Mouse (Mus musculus) brain, embryonic 14.5 days (tissue): ENCODE results near the gene Rims1.

ENCODE experiments used
- CTCF ChIP-seq: fragments of 200-500 bp; IDR thresholded peaks from 2 replicates; pipeline ENCODE4 v1.5.1; 2012; ENCODE audit warnings: inconsistent platforms, mild to moderate bottlenecking, moderate library complexity, borderline replicate concordance; ENCODE audit not compliant: insufficient read depth, insufficient read length; ENCODE audit errors: extremely low read depth
- POLR2A ChIP-seq: fragments of 200-500 bp; IDR thresholded peaks from 2 replicates; pipeline ENCODE4 v1.6.1; 2012; ENCODE audit warnings: mild to moderate bottlenecking, inconsistent platforms, borderline replicate concordance; ENCODE audit not compliant: poor library complexity, insufficient read depth, insufficient read length, severe bottlenecking; ENCODE audit errors: extremely low read depth

GRCm38 (mm10) chr1:22805726-22806625, at the start of gene Rims1:
- no peak for TF ChIP-seq CTCF
- peak; percentile 29 for TF ChIP-seq POLR2A
